Mouse (Mus musculus): ENCODE measurements at regions not wholly inside any gene's neighbourhood (a gene's known extent, or its start where the extent isn't known, plus 50 kb on each side); places are given as distances from the start of the nearest gene placed in this dataset.

DNA sequence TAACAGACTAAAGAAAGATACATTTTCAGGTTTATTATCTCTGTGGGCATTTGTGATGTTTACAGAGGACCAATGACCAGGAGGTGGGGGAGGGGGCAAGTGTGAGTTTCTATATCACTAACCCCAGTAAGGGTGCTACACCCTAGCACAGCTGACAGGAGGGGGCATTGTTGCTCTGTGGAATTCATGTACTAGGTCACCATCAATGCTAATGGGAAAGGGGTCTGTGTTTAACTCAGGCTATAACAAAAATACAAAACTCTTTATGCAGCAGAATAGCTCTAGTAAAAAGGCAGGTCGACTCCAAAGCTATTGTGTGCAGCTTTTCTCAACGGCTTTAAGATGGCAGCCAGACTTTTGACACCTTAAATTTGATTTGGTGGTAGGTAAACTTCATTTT lies 181.1 kb upstream of the Lrig3 start:
- 8% methylated on average over 2 of the region's 2 CpGs for WGBS
- Histone ChIP-seq H3K4me1 (peaks cover 30% of the 10 kb centered on the region), H3K9ac (no peak overlapping the region), H3K9me3 (no peaks in the 10 kb centered on the region), H3K27ac (peak overlapping the region; percentile 90), H3K27me3 (no peaks in the 10 kb centered on the region), H3K36me3 (no peaks in the 10 kb centered on the region), H3K4me3 (no peak overlapping the region), H3K4me2 (no peak overlapping the region)
- ATAC-seq (ENCODE audit: insufficient number of reproducible peaks, low FRiP score, low TSS enrichment, low read depth) = peak; percentile 31; the same call in 1 of the 2 replicates

DNA sequence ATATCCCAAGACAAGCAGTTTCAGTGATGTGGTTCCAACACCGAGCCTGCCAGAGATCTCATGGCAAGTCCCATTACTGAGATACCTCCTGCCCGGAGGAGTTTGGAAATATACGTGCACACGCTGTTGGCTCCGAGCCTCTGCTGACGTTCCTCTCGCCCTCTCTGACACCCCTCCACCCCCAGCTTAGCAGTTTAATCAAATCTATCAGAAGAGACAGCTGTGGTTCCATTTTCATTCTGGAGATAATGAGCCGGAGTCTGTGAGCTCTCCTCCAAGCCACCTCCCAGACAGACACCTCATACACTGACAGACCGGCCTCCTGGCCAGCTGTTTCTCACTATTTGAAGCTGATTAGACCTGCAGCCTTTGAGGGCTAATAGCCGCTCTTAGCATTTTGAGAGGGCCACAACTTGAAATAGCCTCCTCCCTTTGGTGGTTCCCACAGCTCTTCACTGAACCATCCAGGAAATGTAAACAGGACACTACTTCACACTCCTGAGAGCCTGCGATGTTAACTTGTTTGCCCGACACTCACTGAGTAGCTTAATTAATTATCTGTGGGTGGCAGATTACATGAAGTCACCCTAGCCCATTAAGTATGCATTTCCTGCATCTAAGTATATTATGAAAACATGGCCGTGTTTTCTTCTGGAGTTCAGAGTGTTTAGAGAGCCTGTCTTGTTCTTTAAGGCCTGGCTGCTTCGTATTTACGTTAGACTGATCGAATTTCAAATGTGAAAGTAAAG lies 180.3 kb upstream of the Lrig3 start:
- 0 out of 2 replicates have a peak overlapping the region, but pooled peaks have one; percentile 32 for H3K4me3 ChIP-seq

DNA sequence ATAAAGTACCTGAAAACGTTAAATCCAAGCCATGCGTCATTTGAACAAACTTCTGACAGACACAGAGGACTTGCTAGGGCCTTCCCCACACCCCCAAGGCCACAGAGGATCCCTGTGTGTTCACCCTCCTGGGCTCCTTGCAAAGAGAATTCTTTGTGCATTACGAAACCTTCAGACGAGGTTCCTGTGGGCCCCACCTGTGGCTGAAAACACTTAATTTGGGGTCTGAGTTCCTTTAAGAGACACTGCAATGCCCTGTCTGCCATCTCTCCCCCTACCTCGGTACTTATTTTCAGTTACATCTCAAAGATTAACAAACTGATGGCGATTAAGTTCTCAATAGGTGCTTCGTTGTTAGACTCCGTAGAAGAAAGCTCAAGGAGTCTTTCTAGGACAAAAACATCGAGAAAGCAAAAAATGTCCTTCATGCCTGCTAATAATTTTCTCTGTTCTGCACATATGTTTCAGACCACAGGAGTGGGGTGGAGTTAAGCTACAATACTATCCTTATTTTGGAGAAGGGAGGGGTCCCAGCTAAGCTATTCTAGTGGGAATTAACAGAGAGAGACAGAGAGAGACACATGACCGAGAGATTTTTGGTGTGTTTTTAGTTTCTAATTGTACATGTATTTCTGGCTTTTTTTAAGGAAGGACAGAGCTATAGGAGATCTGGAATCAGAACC lies 179.6 kb upstream of the Lrig3 start:
- WGBS = 6% methylated on average over 10 of the region's 10 CpGs
- no peaks in the 10 kb centered on the region for H3K36me3 ChIP-seq
- peak overlapping the region; percentile 90 for H3K27ac ChIP-seq
- H3K9ac ChIP-seq = no peak overlapping the region
- peak overlapping the region; percentile 32 for H3K4me3 ChIP-seq
- peaks cover 30% of the 10 kb centered on the region for H3K4me1 ChIP-seq
- H3K9me3 ChIP-seq = no peaks in the 10 kb centered on the region
- no peak for ATAC-seq (ENCODE audit: insufficient number of reproducible peaks, low FRiP score, low TSS enrichment, low read depth)
- peak overlapping the region; percentile 51 for H3K4me2 ChIP-seq
- H3K27me3 ChIP-seq = no peaks in the 10 kb centered on the region

More for the DNA sequence above, 180.3 kb upstream of the Lrig3 start:
- no peaks in the 10 kb centered on the region for H3K27me3 ChIP-seq
- no peak for ATAC-seq (ENCODE audit: insufficient number of reproducible peaks, low FRiP score, low TSS enrichment, low read depth)
- no peaks in the 10 kb centered on the region for H3K36me3 ChIP-seq
- peaks cover 30% of the 10 kb centered on the region for H3K4me1 ChIP-seq
- no peaks in the 10 kb centered on the region for H3K9me3 ChIP-seq
- H3K9ac ChIP-seq = no peak overlapping the region
- WGBS = 8% methylated on average over 16 of the region's 16 CpGs
- H3K27ac ChIP-seq = peak overlapping the region; percentile 90
- peak overlapping the region; percentile 51 for H3K4me2 ChIP-seq

DNA sequence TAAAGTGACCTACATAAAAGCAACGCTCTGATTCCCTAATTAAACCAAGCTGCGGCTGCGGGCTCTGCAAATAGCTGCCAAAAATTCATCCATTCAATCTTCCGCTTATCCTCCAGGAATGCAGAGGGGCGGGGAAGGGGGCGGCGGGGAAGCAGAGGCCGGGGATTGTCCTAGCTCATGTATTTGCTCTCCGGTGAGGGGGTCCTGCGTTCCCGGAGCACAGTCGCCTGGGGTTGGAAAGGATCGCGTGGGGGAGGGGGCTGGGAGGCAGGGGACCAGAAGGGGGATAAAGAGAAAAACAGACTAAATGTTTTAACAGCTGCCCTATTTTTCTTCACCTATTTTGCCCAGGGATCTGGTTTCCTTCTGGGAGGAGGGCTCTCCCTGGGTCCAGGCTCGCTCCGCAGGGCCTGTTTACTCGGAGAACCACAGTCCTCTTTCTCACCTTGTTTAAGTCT lies 179.1 kb upstream of the Lrig3 start:
- 1% methylated on average over 17 of the region's 17 CpGs for WGBS
- Histone ChIP-seq H3K36me3 (no peaks in the 10 kb centered on the region), H3K4me2 (peak overlapping the region; percentile 51), H3K9me3 (no peaks in the 10 kb centered on the region), H3K4me1 (peaks cover 25% of the 10 kb centered on the region), H3K9ac (no peak overlapping the region), H3K4me3 (peak overlapping the region; percentile 32), H3K27me3 (no peaks in the 10 kb centered on the region), H3K27ac (peak overlapping the region; percentile 90)
- peak; percentile 82 for ATAC-seq (ENCODE audit: insufficient number of reproducible peaks, low FRiP score, low TSS enrichment, low read depth)

GRCm38 (mm10) chr10:125787441-125788060 lies 178.4 kb upstream of the Lrig3 start:
- Histone ChIP-seq H3K4me1 (peaks cover 25% of the 10 kb centered on the region), H3K27ac (peak overlapping the region; percentile 90), H3K9me3 (no peaks in the 10 kb centered on the region), H3K4me2 (peak overlapping the region; percentile 51), H3K9ac (no peak overlapping the region), H3K4me3 (peak overlapping the region; percentile 32), H3K36me3 (no peaks in the 10 kb centered on the region), H3K27me3 (no peaks in the 10 kb centered on the region)
- ATAC-seq (ENCODE audit: insufficient number of reproducible peaks, low FRiP score, low TSS enrichment, low read depth) = no peak; the same call in 1 of the 2 replicates
- 24% methylated on average over 19 of the region's 19 CpGs for WGBS

DNA sequence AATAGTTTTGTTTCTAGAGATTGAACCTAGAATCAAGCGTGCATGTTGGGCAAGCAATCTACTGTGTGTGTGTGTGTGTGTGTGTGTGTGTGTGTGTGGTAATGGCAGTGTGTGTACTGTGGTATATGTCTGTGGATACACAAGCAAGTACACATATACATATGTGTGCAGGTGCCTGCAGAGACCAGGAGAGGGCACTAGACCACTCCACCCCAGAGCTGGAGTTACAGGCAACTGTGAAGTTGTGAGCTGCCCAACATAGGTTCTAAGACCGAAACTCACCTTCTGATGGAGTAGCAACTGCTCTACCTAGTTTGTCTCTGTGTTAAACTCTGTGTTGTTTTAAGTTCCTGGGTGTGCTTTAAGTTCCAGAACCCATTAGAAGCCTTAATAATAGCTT lies 177.7 kb upstream of the Lrig3 start:
- no peaks in the 10 kb centered on the region for H3K36me3 ChIP-seq
- H3K4me3 ChIP-seq = no peak overlapping the region
- no peaks in the 10 kb centered on the region for H3K9me3 ChIP-seq
- H3K9ac ChIP-seq = no peak overlapping the region
- H3K4me2 ChIP-seq = peak overlapping the region; percentile 51; the same call in 1 of the 2 replicates
- peaks cover 25% of the 10 kb centered on the region for H3K4me1 ChIP-seq
- peak overlapping the region; percentile 90; the same call in 1 of the 2 replicates for H3K27ac ChIP-seq
- ATAC-seq (ENCODE audit: insufficient number of reproducible peaks, low FRiP score, low TSS enrichment, low read depth) = no peak
- 96% methylated on average over 2 of the region's 2 CpGs for WGBS
- no peaks in the 10 kb centered on the region for H3K27me3 ChIP-seq

DNA sequence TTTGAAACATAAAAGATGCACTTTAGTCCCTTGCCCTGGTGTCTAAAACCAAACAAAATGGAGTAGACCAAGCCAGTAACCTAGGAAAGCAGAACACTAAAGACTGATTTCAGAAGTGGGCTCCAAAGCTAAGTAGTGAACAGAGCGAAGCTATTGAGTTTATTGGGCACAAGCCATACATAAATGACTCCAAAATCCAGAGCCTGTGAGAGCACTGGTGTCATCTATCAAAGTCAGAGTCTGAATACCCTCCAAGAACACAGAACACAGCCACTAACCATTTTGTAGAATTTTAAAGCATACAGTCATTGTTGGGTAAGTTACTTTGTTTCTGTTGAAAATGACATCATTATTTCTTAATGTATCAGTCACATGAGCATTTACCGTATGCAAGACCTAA lies 175.0 kb upstream of the Lrig3 start:
- Histone ChIP-seq H3K27ac (no peak overlapping the region), H3K4me3 (no peak overlapping the region), H3K9me3 (no peaks in the 10 kb centered on the region), H3K9ac (no peak overlapping the region), H3K4me2 (no peak overlapping the region), H3K4me1 (peaks cover 16% of the 10 kb centered on the region), H3K36me3 (no peaks in the 10 kb centered on the region), H3K27me3 (no peaks in the 10 kb centered on the region)
- no peak for ATAC-seq (ENCODE audit: insufficient number of reproducible peaks, low FRiP score, low TSS enrichment, low read depth)
- 67% methylated on average over 2 of the region's 2 CpGs for WGBS

GRCm38 (mm10) chr10:125794504-125794903 lies 171.5 kb upstream of the Lrig3 start:
- Histone ChIP-seq H3K4me1 (peaks cover 6% of the 10 kb centered on the region; the same call in 1 of the 2 replicates), H3K27me3 (no peaks in the 10 kb centered on the region), H3K4me2 (no peak overlapping the region), H3K9ac (no peak overlapping the region), H3K9me3 (no peaks in the 10 kb centered on the region), H3K4me3 (no peak overlapping the region), H3K36me3 (no peaks in the 10 kb centered on the region), H3K27ac (no peak overlapping the region)
- 80% methylated on average over 2 of the region's 2 CpGs for WGBS
- ATAC-seq (ENCODE audit: insufficient number of reproducible peaks, low FRiP score, low TSS enrichment, low read depth) = no peak

- no peak overlapping the region for H3K4me3 ChIP-seq
- no peaks in the 10 kb centered on the region for H3K36me3 ChIP-seq
- no peaks in the 10 kb centered on the region for H3K9me3 ChIP-seq
- H3K4me1 ChIP-seq = peaks cover 6% of the 10 kb centered on the region; the same call in 1 of the 2 replicates
- H3K27ac ChIP-seq = no peak overlapping the region
- WGBS = 81% methylated on average over 1 of the region's 1 CpGs
- no peak overlapping the region for H3K9ac ChIP-seq
- H3K27me3 ChIP-seq = no peaks in the 10 kb centered on the region
- ATAC-seq (ENCODE audit: insufficient number of reproducible peaks, low FRiP score, low TSS enrichment, low read depth) = no peak
- H3K4me2 ChIP-seq = no peak overlapping the region
These were observed 170.6 kb upstream of the Lrig3 start for GRCm38 (mm10) chr10:125795323-125795722.

DNA sequence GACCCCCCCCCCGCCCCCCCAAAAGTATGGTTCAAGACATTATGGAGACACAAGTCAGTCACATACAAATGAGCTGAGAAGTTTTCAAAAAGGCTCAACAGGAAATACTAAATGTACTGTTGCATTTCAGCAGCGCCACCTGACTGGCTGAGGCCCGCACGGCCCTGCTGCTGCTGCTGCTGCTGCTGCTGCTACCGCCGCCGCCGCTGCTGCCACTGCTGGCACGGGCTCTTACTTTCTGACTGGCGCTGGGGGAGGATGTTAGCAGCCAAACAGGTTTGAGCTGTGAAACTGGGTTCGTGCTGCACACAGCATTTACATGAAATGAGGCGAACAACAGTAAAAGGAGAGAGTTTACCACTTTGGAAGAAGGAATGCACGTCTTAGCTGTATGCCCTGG lies 167.3 kb upstream of the Lrig3 start:
- H3K27ac ChIP-seq = peak overlapping the region; percentile 64
- ATAC-seq (ENCODE audit: insufficient number of reproducible peaks, low FRiP score, low TSS enrichment, low read depth) = peak; percentile 48; the same call in 1 of the 2 replicates
- H3K9me3 ChIP-seq = no peaks in the 10 kb centered on the region
- no peak overlapping the region for H3K4me3 ChIP-seq
- peaks cover 10% of the 10 kb centered on the region; the same call in 1 of the 2 replicates for H3K4me1 ChIP-seq
- peak overlapping the region; percentile 34; the same call in 1 of the 2 replicates for H3K4me2 ChIP-seq
- H3K27me3 ChIP-seq = no peaks in the 10 kb centered on the region
- H3K36me3 ChIP-seq = no peaks in the 10 kb centered on the region
- H3K9ac ChIP-seq = no peak overlapping the region
- 9% methylated on average over 13 of the region's 13 CpGs for WGBS

DNA sequence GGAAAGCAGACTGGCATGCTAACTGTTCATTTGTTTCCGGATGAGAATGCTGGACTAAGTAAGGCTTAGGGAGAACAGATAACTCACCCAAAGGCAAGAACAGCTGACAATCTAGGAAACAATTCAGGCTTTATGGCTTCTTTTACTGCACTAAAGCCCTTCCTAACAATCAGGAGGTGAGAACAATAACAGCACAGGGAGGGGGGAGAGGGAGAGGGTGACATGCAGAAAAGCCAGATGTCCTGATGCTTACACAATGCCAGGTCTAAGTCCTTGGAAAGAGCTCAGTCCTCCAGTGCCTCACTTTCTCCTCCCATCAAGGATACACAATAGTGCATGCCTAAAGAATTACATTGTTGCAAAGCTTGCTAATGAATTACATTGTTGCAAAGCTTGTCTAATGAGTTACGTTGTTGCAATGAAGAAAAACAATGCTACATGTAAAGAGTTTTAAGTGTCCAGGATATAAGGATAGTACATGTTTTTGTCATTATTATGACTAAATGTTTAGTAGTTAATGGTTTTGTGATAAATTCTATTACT lies 165.3 kb upstream of the Lrig3 start:
- Histone ChIP-seq H3K4me2 (no peak overlapping the region), H3K36me3 (no peaks in the 10 kb centered on the region), H3K27ac (no peak overlapping the region), H3K9me3 (no peaks in the 10 kb centered on the region), H3K9ac (no peak overlapping the region), H3K4me1 (peaks cover 10% of the 10 kb centered on the region; the same call in 1 of the 2 replicates), H3K27me3 (no peaks in the 10 kb centered on the region), H3K4me3 (no peak overlapping the region)
- WGBS = 59% methylated on average over 2 of the region's 2 CpGs
- no peak for ATAC-seq (ENCODE audit: insufficient number of reproducible peaks, low FRiP score, low TSS enrichment, low read depth)

All from limb, embryonic 15.5 days (tissue).